Mouse (Mus musculus) thymus, postnatal 4 days (tissue): Measurements from ENCODE around the gene Chchd6.

Experiments
- DNase-seq: peaks from one replicate; pipeline ENCODE4 v3.0.0; 2021

The Chchd6 gene

GRCm38 (mm10) chr6:89351441-89352137 lies 243.9 kb downstream of the Chchd6 start:
- DNase-seq: no peak

GRCm38 (mm10) chr6:89350520-89350919 lies 244.9 kb downstream of the Chchd6 start:
- DNase-seq: no peak

- no peak for DNase-seq
Measured at GRCm38 (mm10) chr6:89350037-89350515, 245.4 kb downstream of the Chchd6 start.

- no peak for DNase-seq
Measured at GRCm38 (mm10) chr6:89348363-89348762, 247.1 kb downstream of the Chchd6 start.

- no peak for DNase-seq
Measured at GRCm38 (mm10) chr6:89347792-89348191, 247.7 kb downstream of the Chchd6 start.

- DNase-seq: no peak
Measured at GRCm38 (mm10) chr6:89345855-89346254, 249.6 kb downstream of the Chchd6 start.

GRCm38 (mm10) chr6:89345486-89345785 lies 250.0 kb downstream of the Chchd6 start:
- peak; percentile 46 for DNase-seq

GRCm38 (mm10) chr6:89344613-89345485 lies 250.6 kb downstream of the Chchd6 start:
- peak; percentile 78 for DNase-seq

- DNase-seq: no peak
Measured at GRCm38 (mm10) chr6:89341981-89342380, 253.5 kb downstream of the Chchd6 start.

GRCm38 (mm10) chr6:89339447-89339846 lies 256.0 kb downstream of the Chchd6 start:
- no peak for DNase-seq

- no peak for DNase-seq
Measured at GRCm38 (mm10) chr6:89338733-89339132, 256.7 kb downstream of the Chchd6 start.

- DNase-seq: no peak
Measured at GRCm38 (mm10) chr6:89337574-89337973, 257.9 kb downstream of the Chchd6 start.

- no peak for DNase-seq
Measured at GRCm38 (mm10) chr6:89333964-89334702, 261.3 kb downstream of the Chchd6 start.
